Mouse (Mus musculus): ENCODE data around the gene Chaf1a. TPM values are rescaled to one million over a fixed set of nuclear protein-coding genes. Genes with fewer than 3 reads are reported as not detected.

The Chaf1a gene
- polyA plus RNA-seq, 1 experiment, result 16.9 TPM

DNA sequence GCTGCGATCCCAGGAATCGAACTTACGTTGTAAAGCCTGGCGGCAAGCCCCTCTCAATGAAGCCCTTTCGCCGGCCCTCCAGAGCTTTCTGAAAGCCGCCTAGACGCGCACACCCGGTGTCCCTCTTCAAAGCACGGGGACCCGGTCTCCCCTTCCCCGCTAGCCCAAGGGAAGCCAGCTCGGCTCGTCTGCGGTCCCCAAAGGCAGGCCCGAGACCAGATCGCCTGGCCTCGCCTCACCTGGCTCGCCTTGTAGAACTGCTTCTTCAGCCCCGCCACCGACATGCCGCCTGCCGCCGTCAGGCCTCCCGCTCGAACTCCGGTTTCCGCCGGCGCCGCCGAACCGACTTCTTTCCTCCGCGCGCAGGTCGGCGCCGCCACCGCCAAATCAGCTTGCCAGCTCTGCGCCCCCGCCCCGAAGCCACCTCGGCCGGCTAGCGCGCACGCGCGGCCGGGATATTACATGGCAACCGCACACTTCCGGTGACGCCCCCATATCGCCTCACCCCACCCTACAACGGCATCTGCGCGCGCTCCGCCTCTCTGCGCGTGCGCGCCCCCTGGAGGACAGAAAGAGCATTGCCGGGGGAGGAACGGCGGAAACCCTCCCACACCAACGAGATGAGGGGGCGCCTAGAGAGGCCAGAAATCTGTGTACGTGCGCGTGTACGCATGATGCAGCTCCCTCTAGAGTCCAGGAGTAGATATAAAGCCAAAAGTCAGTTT lies 3.9 kb upstream of the Chaf1a start, which contains the start of gene Sh3gl1:
Gene Sh3gl1, minus strand, starts transcription at position 460 of the 725 bp plus-strand sequence.
- Histone ChIP-seq H3K27me3 (ENCODE audit: control insufficient read depth, insufficient read depth, low read length) (no peaks in the 10 kb centered on the region), H3K36me3 (ENCODE audit: control insufficient read depth, insufficient read depth, low read length) (no peaks in the 10 kb centered on the region), H3K27ac (ENCODE audit: control insufficient read depth, insufficient read depth, low read length) (peak within 1 kb of the TSS; percentile 77), H3K4me1 (replicated peaks; ENCODE audit: control insufficient read depth, insufficient read depth, low read length) (peaks cover 42% of the 10 kb centered on the region), H3K4me3 (ENCODE audit: control insufficient read depth, insufficient read depth, low read length) (peak within 1 kb of the TSS; percentile 84)
- TF ChIP-seq POLR2A (IDR thresholded peaks at IDR 0.05; ENCODE audit: control insufficient read depth, extremely low read depth, insufficient read depth, low read length, poor library complexity) (peak; percentile 98), CTCF (IDR thresholded peaks at IDR 0.05; ENCODE audit: borderline replicate concordance, control insufficient read depth, extremely low read depth, insufficient read depth, low read length, poor library complexity) (peak; percentile 100)
- DNase-seq, result peak; percentile 100
- WGBS, result under 1% methylated on average over 74 of the region's 74 CpGs

- Histone ChIP-seq H3K4me1 (replicated peaks; ENCODE audit: control insufficient read depth, insufficient read depth, low read length) (peaks cover 38% of the 10 kb centered on the region), H3K27ac (ENCODE audit: control insufficient read depth, insufficient read depth, low read length) (no peak overlapping the region)
- 35% methylated on average over 13 of the region's 13 CpGs for WGBS
Observed at GRCm38 (mm10) chr17:56036901-56037287, 3.3 kb upstream of the Chaf1a start.

DNA sequence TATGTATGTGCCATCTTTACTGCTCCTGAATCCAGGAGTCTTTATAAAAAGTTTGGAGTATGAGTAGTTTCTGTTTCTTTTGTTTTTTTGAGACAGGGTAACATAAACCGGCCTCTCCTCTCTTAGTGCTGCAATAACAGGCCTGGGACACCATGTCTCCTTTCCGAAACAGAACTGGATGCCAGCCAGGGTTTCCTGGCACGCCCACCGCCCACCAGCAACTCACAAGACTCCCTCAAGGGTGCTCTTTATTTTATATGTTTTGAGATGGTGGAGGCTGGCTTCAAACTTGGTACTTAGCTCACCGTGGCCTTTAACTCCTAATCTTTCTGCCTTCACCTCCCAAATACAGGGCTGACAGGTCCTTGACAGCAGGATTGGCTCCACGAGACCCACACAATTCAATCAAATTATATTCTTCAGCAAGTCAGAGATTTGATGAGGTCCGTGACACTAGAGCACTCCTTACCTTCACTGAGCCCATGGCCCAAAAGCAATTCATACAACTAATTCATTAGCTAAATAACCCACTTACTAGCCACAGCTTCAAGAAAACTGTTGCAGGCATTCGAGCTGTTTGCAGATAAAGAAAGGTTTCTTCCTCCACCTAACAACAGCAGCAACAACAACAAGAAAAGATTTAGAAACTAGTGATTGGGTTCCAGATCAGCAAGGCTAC lies 1.5 kb upstream of the Chaf1a start:
- Histone ChIP-seq H3K4me1 (replicated peaks; ENCODE audit: control insufficient read depth, insufficient read depth, low read length) (peaks cover 26% of the 10 kb centered on the region), H3K4me3 (ENCODE audit: control insufficient read depth, insufficient read depth, low read length) (no peak overlapping the region), H3K27me3 (ENCODE audit: control insufficient read depth, insufficient read depth, low read length) (no peaks in the 10 kb centered on the region), H3K27ac (ENCODE audit: control insufficient read depth, insufficient read depth, low read length) (no peak overlapping the region), H3K36me3 (ENCODE audit: control insufficient read depth, insufficient read depth, low read length) (no peaks in the 10 kb centered on the region)
- 91% methylated on average over 8 of the region's 8 CpGs for WGBS
- TF ChIP-seq POLR2A (IDR thresholded peaks at IDR 0.05; ENCODE audit: control insufficient read depth, extremely low read depth, insufficient read depth, low read length, poor library complexity), result no peak
- no peak for TF ChIP-seq CTCF (IDR thresholded peaks at IDR 0.05; ENCODE audit: borderline replicate concordance, control insufficient read depth, extremely low read depth, insufficient read depth, low read length, poor library complexity)
- DNase-seq, result no peak

More at GRCm38 (mm10) chr17:56036901-56037287, 3.3 kb upstream of the Chaf1a start:
- no peak for DNase-seq
- H3K27me3 ChIP-seq (ENCODE audit: control insufficient read depth, insufficient read depth, low read length), result no peaks in the 10 kb centered on the region
- TF ChIP-seq POLR2A (IDR thresholded peaks at IDR 0.05; ENCODE audit: control insufficient read depth, extremely low read depth, insufficient read depth, low read length, poor library complexity), result no peak
- no peak for TF ChIP-seq CTCF (IDR thresholded peaks at IDR 0.05; ENCODE audit: borderline replicate concordance, control insufficient read depth, extremely low read depth, insufficient read depth, low read length, poor library complexity)
- H3K4me3 ChIP-seq (ENCODE audit: control insufficient read depth, insufficient read depth, low read length), result no peak overlapping the region
- no peaks in the 10 kb centered on the region for H3K36me3 ChIP-seq (ENCODE audit: control insufficient read depth, insufficient read depth, low read length)

- TF ChIP-seq CTCF (IDR thresholded peaks at IDR 0.05; ENCODE audit: borderline replicate concordance, control insufficient read depth, extremely low read depth, insufficient read depth, low read length, poor library complexity), result no peak
- no peak for TF ChIP-seq POLR2A (IDR thresholded peaks at IDR 0.05; ENCODE audit: control insufficient read depth, extremely low read depth, insufficient read depth, low read length, poor library complexity)
- H3K27ac ChIP-seq (ENCODE audit: control insufficient read depth, insufficient read depth, low read length), result no peak overlapping the region
- no peaks in the 10 kb centered on the region for H3K36me3 ChIP-seq (ENCODE audit: control insufficient read depth, insufficient read depth, low read length)
- no peak for DNase-seq
- WGBS, result 85% methylated on average over 4 of the region's 4 CpGs
- no peak overlapping the region for H3K4me3 ChIP-seq (ENCODE audit: control insufficient read depth, insufficient read depth, low read length)
- H3K27me3 ChIP-seq (ENCODE audit: control insufficient read depth, insufficient read depth, low read length), result no peaks in the 10 kb centered on the region
- peaks cover 20% of the 10 kb centered on the region for H3K4me1 ChIP-seq (replicated peaks; ENCODE audit: control insufficient read depth, insufficient read depth, low read length)
Observed at GRCm38 (mm10) chr17:56039345-56039744, 894 bp upstream of the Chaf1a start.

DNA sequence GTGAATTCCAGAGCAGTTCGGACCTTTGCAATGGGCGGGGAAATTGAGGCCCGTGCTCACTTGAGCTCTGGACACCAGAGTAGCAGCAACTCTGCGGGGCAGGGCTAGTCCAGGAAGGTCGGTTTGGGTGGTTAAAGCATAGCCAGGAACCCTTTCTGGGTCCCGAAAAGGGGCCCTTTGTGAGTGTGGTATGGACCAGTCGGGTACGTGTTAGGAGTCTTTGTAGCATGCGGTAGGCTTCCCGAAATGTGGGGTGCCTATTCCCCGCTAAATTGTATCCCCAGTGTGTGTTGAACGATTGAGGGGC lies 571 bp downstream of the Chaf1a start:
- no peak for DNase-seq
- Histone ChIP-seq H3K27ac (ENCODE audit: control insufficient read depth, insufficient read depth, low read length) (no peak overlapping the region), H3K4me1 (replicated peaks; ENCODE audit: control insufficient read depth, insufficient read depth, low read length) (peaks cover 10% of the 10 kb centered on the region), H3K36me3 (ENCODE audit: control insufficient read depth, insufficient read depth, low read length) (no peaks in the 10 kb centered on the region), H3K4me3 (ENCODE audit: control insufficient read depth, insufficient read depth, low read length) (peak overlapping the region; percentile 52), H3K27me3 (ENCODE audit: control insufficient read depth, insufficient read depth, low read length) (no peaks in the 10 kb centered on the region)
- TF ChIP-seq CTCF (IDR thresholded peaks at IDR 0.05; ENCODE audit: borderline replicate concordance, control insufficient read depth, extremely low read depth, insufficient read depth, low read length, poor library complexity) (no peak), POLR2A (IDR thresholded peaks at IDR 0.05; ENCODE audit: control insufficient read depth, extremely low read depth, insufficient read depth, low read length, poor library complexity) (no peak)
- 2% methylated on average over 12 of the region's 12 CpGs for WGBS

DNA sequence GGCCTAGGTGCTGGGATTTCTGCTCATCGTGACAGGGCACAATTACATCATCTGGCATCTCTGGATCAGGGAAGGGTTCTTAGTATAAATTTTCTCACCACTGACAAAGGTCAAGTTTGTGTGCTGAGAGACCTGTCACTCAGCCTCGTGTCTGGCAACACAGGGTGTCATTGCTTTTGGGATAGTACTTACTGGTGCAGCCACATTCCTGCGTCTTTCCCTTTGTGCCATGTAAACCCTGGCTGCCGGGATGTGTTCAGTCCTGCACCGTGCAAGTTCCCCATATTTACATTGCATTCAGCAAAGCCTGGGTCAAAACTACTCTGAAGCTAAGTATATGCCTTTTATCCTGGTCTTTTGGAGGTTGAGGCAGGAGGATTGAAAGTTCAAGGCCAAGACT lies 11.1 kb downstream of the Chaf1a start:
- H3K4me3 ChIP-seq (ENCODE audit: control insufficient read depth, insufficient read depth, low read length), result no peak overlapping the region
- 95% methylated on average over 5 of the region's 5 CpGs for WGBS
- TF ChIP-seq POLR2A (IDR thresholded peaks at IDR 0.05; ENCODE audit: control insufficient read depth, extremely low read depth, insufficient read depth, low read length, poor library complexity) (no peak), CTCF (IDR thresholded peaks at IDR 0.05; ENCODE audit: borderline replicate concordance, control insufficient read depth, extremely low read depth, insufficient read depth, low read length, poor library complexity) (no peak)
- no peak for DNase-seq
- no peaks in the 10 kb centered on the region for H3K4me1 ChIP-seq (replicated peaks; ENCODE audit: control insufficient read depth, insufficient read depth, low read length)
- no peak overlapping the region for H3K27ac ChIP-seq (ENCODE audit: control insufficient read depth, insufficient read depth, low read length)
- peaks cover 27% of the 10 kb centered on the region for H3K36me3 ChIP-seq (ENCODE audit: control insufficient read depth, insufficient read depth, low read length)
- H3K27me3 ChIP-seq (ENCODE audit: control insufficient read depth, insufficient read depth, low read length), result no peaks in the 10 kb centered on the region

All from thymus, adult 2 months (tissue).